Comparison of ENCODE assay signal across 22 mouse cellular contexts in genomic region chr7:37208305-37208704, GRCm38 (mm10).
DNase-seq lines count a peak whose midpoint lies in the region; ATAC-seq and TF ChIP-seq lines count a peak whose summit lies in the region.
"Had no signal": no experiment of that assay in that cellular context is flagged by ENCODE, and none has a peak within 500 bp of the region (broad histone marks: within the 10 kb centered on the region; RNA-seq: fewer than 3 reads in every experiment).

No protein-coding gene starts in this region.

- H3K27me3 ChIP-seq in intestine, embryonic 14.5 days (replicated peaks; ENCODE audit: control insufficient read depth, insufficient read depth, low read length): no peaks in the 10 kb centered on the region
- no peaks in the 10 kb centered on the region for H3K27me3 ChIP-seq in intestine, embryonic 15.5 days (replicated peaks)
- H3K27me3 ChIP-seq in intestine, postnatal 0 days (replicated peaks; ENCODE audit: control insufficient read depth, insufficient read depth, low read length): no peaks in the 10 kb centered on the region
- no peaks in the 10 kb centered on the region for H3K27me3 ChIP-seq in kidney, embryonic 16.5 days (ENCODE audit: insufficient read depth, low read length)
- H3K27me3 ChIP-seq: embryonic facial prominence, embryonic 13.5 days; embryonic facial prominence, embryonic 15.5 days; forebrain, embryonic 12.5 days; forebrain, embryonic 15.5 days had no signal

- no peak overlapping the region for H3K27ac ChIP-seq in intestine, embryonic 14.5 days (ENCODE audit: low read depth)
- H3K27ac ChIP-seq in intestine, embryonic 15.5 days: no peak overlapping the region
- H3K27ac ChIP-seq in intestine, postnatal 0 days (ENCODE audit: low read depth, low read length): no peak overlapping the region
- H3K27ac ChIP-seq in kidney, embryonic 16.5 days (ENCODE audit: low read length): no peak overlapping the region
- H3K27ac ChIP-seq: embryonic facial prominence, embryonic 13.5 days; embryonic facial prominence, embryonic 15.5 days; forebrain, embryonic 10.5 days; forebrain, embryonic 12.5 days; forebrain, embryonic 15.5 days had no signal

- H3K4me1 ChIP-seq in intestine, embryonic 14.5 days (replicated peaks; ENCODE audit: control insufficient read depth, insufficient read depth, low read length): peaks cover 3% of the 10 kb centered on the region; the same call in 1 of the 2 replicates
- peaks cover 3% of the 10 kb centered on the region; the same call in 1 of the 2 replicates for H3K4me1 ChIP-seq in intestine, embryonic 15.5 days (replicated peaks)
- H3K4me1 ChIP-seq in intestine, postnatal 0 days (replicated peaks; ENCODE audit: control insufficient read depth, insufficient read depth, low read length): peaks cover 3% of the 10 kb centered on the region; the same call in 1 of the 2 replicates
- peaks cover 3% of the 10 kb centered on the region; the same call in 1 of the 2 replicates for H3K4me1 ChIP-seq in kidney, embryonic 16.5 days (ENCODE audit: insufficient read depth, low read length)

- 74% methylated on average over 7 of the region's 7 CpGs for WGBS in intestine, embryonic 14.5 days
- 74% methylated on average over 7 of the region's 7 CpGs for WGBS in intestine, embryonic 15.5 days
- WGBS in intestine, postnatal 0 days: 48% methylated on average over 7 of the region's 7 CpGs
- 91% methylated on average over 7 of the region's 7 CpGs for WGBS in kidney, embryonic 16.5 days

- TF ChIP-seq CTCF in intestine, postnatal 0 days (IDR thresholded peaks at IDR 0.05; ENCODE audit: low read depth): no peak

- H3K9ac ChIP-seq in intestine, embryonic 14.5 days (ENCODE audit: low read length): no peak overlapping the region
- no peak overlapping the region for H3K9ac ChIP-seq in intestine, embryonic 15.5 days
- no peak overlapping the region for H3K9ac ChIP-seq in intestine, postnatal 0 days (ENCODE audit: low read depth, low read length)
- H3K9ac ChIP-seq in kidney, embryonic 16.5 days (replicated peaks; ENCODE audit: low read length): no peak overlapping the region
- H3K9ac ChIP-seq: embryonic facial prominence, embryonic 13.5 days; embryonic facial prominence, embryonic 15.5 days; forebrain, embryonic 12.5 days; forebrain, embryonic 15.5 days; forebrain, postnatal 0 days had no signal

- no peaks in the 10 kb centered on the region for H3K9me3 ChIP-seq in intestine, embryonic 14.5 days (ENCODE audit: control insufficient read depth, low read length)
- no peaks in the 10 kb centered on the region for H3K9me3 ChIP-seq in intestine, embryonic 15.5 days
- no peaks in the 10 kb centered on the region for H3K9me3 ChIP-seq in intestine, postnatal 0 days (ENCODE audit: control insufficient read depth)
- 0 out of 2 replicates have a peak, but pooled peaks cover 4% of the 10 kb centered on the region for H3K9me3 ChIP-seq in kidney, embryonic 16.5 days (ENCODE audit: low read length)
- H3K9me3 ChIP-seq: embryonic facial prominence, embryonic 13.5 days; embryonic facial prominence, embryonic 15.5 days; forebrain, embryonic 10.5 days; forebrain, embryonic 12.5 days; forebrain, embryonic 15.5 days had no signal

- H3K36me3 ChIP-seq in intestine, embryonic 14.5 days (ENCODE audit: control insufficient read depth, insufficient read depth, low read length): no peaks in the 10 kb centered on the region
- no peaks in the 10 kb centered on the region for H3K36me3 ChIP-seq in intestine, embryonic 15.5 days
- H3K36me3 ChIP-seq in intestine, postnatal 0 days (ENCODE audit: control insufficient read depth, insufficient read depth): no peaks in the 10 kb centered on the region
- no peaks in the 10 kb centered on the region for H3K36me3 ChIP-seq in kidney, embryonic 16.5 days (ENCODE audit: insufficient read depth, low read length)
- H3K36me3 ChIP-seq: embryonic facial prominence, embryonic 13.5 days; embryonic facial prominence, embryonic 15.5 days; forebrain, embryonic 10.5 days; forebrain, embryonic 12.5 days; forebrain, embryonic 15.5 days had no signal

- H3K4me3 ChIP-seq in intestine, embryonic 14.5 days (ENCODE audit: low read depth, low read length): no peak overlapping the region
- no peak overlapping the region for H3K4me3 ChIP-seq in intestine, embryonic 15.5 days (replicated peaks)
- H3K4me3 ChIP-seq in intestine, postnatal 0 days (ENCODE audit: low read depth, low read length): no peak overlapping the region
- H3K4me3 ChIP-seq in kidney, embryonic 16.5 days (ENCODE audit: low read length): no peak overlapping the region
- H3K4me3 ChIP-seq: embryonic facial prominence, embryonic 13.5 days; embryonic facial prominence, embryonic 15.5 days; erythroblast, embryonic 14.5 days; forebrain, embryonic 10.5 days; forebrain, embryonic 12.5 days; forebrain, embryonic 15.5 days had no signal

- DNase-seq in intestine, embryonic 14.5 days (ENCODE audit: low spot score): peak; percentile 43
- DNase-seq in thymus, postnatal 0 days (ENCODE audit: low spot score): no peak
- DNase-seq: adrenal gland, adult 2 months; adrenal gland, postnatal 10 days; adrenal gland, postnatal 25 days; cerebellum, adult 11 months; cerebellum, adult 18-20 months; cerebellum, adult 8-10 months; cerebellum, adult 9-11 months; cerebellum, postnatal 14 days; cerebellum, postnatal 36 days; embryo, embryonic 11 days; forebrain, postnatal 0 days had no signal

- no peak for ATAC-seq in intestine, embryonic 14.5 days (replicated peaks; ENCODE audit: low FRiP score, low TSS enrichment, low read depth)
- ATAC-seq in intestine, embryonic 15.5 days: peak; percentile 87
- 0 out of 2 replicates have a peak, but pooled peaks have one; percentile 41 for ATAC-seq in intestine, postnatal 0 days
- no peak for ATAC-seq in kidney, embryonic 16.5 days (ENCODE audit: low FRiP score, low TSS enrichment)
- ATAC-seq: forebrain, embryonic 15.5 days; forebrain, postnatal 0 days had no signal

- no peak overlapping the region for H3K4me2 ChIP-seq in intestine, embryonic 14.5 days (ENCODE audit: low read length)
- H3K4me2 ChIP-seq in intestine, embryonic 15.5 days (replicated peaks): no peak overlapping the region
- H3K4me2 ChIP-seq in intestine, postnatal 0 days (replicated peaks; ENCODE audit: low read depth): no peak overlapping the region
- no peak overlapping the region for H3K4me2 ChIP-seq in kidney, embryonic 16.5 days (replicated peaks; ENCODE audit: low read depth, low read length)
- H3K4me2 ChIP-seq: embryonic facial prominence, embryonic 13.5 days; embryonic facial prominence, embryonic 15.5 days; forebrain, embryonic 12.5 days; forebrain, embryonic 15.5 days had no signal

Comparison
In these comparisons a context has a peak if more than half of its experiments do, and no peak if none do; other contexts are left out.
1. ATAC-seq: peak in intestine, embryonic 15.5 days (single experiment) and intestine, postnatal 0 days (single experiment); none in intestine, embryonic 14.5 days (single experiment) and kidney, embryonic 16.5 days (single experiment).